Mouse (Mus musculus) neural tube, embryonic 14.5 days (tissue): ENCODE measurements at regions not wholly inside any gene's neighbourhood (a gene's known extent, or its start where the extent isn't known, plus 50 kb on each side); places are given as distances from the start of the nearest gene placed in this dataset.

Experiments used
- ATAC-seq: fragments of 200-750 bp; cut with Nextera tagmentation; 2 replicates; pipeline ENCODE4 v1.8.0; 2017; ENCODE audit warnings: low read depth, mild to moderate bottlenecking, moderate TSS enrichment, moderate library complexity
- H3K27ac ChIP-seq: fragments of 300-500 bp; sonication (generic); 2 replicates; pipeline ENCODE4 v1.5.1; 2014; ENCODE audit warnings: low read depth, mild to moderate bottlenecking, control low read depth, low read length, moderate library complexity, mixed read lengths
- H3K27me3 ChIP-seq: fragments of 300-500 bp; sonication (generic); 2 replicates; pipeline ENCODE4 v1.6.1; 2014; ENCODE audit warnings: low read length; ENCODE audit not compliant: control insufficient read depth, insufficient read depth
- H3K36me3 ChIP-seq: fragments of 300-500 bp; sonication (generic); 2 replicates; pipeline ENCODE4 v1.6.1; 2014; ENCODE audit warnings: low read length, mixed read lengths; ENCODE audit not compliant: control insufficient read depth, insufficient read depth
- H3K4me1 ChIP-seq: fragments of 300-500 bp; sonication (generic); 2 replicates; pipeline ENCODE4 v1.6.1; 2014; ENCODE audit warnings: low read length; ENCODE audit not compliant: control insufficient read depth, insufficient read depth
- H3K4me2 ChIP-seq: fragments of 300-500 bp; sonication (generic); 2 replicates; pipeline ENCODE4 v1.6.1; 2014; ENCODE audit warnings: mild to moderate bottlenecking, low read depth, low read length, control low read depth
- H3K4me3 ChIP-seq: fragments of 300-500 bp; sonication (generic); 2 replicates; pipeline ENCODE4 v1.5.1; 2014; ENCODE audit warnings: low read depth, low read length, control low read depth, mixed read lengths
- H3K9ac ChIP-seq: fragments of 300-500 bp; sonication (generic); replicated peaks from 2 replicates; pipeline ENCODE4 v1.6.1; 2014; ENCODE audit warnings: low read depth, mild to moderate bottlenecking, control low read depth, low read length, mixed read lengths
- H3K9me3 ChIP-seq: fragments of 300-500 bp; sonication (generic); 2 replicates; pipeline ENCODE4 v1.6.1; 2016; ENCODE audit warnings: low read length; ENCODE audit not compliant: control insufficient read depth
- WGBS: fragments of 180-500 bp; shearing (Covaris S2); extraction: QIAGEN DNeasy Blood & Tissue Kit; methylation state at CpG from one replicate; pipeline ENCODE4 v1.1.7; 2014; 5-methylcytosine and 5-hydroxymethylcytosine counted together

GRCm38 (mm10) chr15:13455560-13456219 is 282.2 kb upstream of the Cdh6 start:
- ATAC-seq, result peak; percentile 31; the same call in 1 of the 2 replicates
- WGBS, result 46% methylated on average over 8 of the region's 8 CpGs

GRCm38 (mm10) chr15:13450385-13450784 is 276.9 kb upstream of the Cdh6 start:
- 62% methylated on average over 5 of the region's 5 CpGs for WGBS
- Histone ChIP-seq H3K9me3 (no peaks in the 10 kb centered on the region), H3K27ac (no peak overlapping the region), H3K9ac (no peak overlapping the region), H3K4me3 (no peak overlapping the region), H3K27me3 (no peaks in the 10 kb centered on the region), H3K36me3 (no peaks in the 10 kb centered on the region), H3K4me2 (no peak overlapping the region), H3K4me1 (no peaks in the 10 kb centered on the region)
- peak; percentile 68 for ATAC-seq

More at GRCm38 (mm10) chr15:13455560-13456219, 282.2 kb upstream of the Cdh6 start:
- no peak overlapping the region for H3K27ac ChIP-seq
- no peak overlapping the region for H3K9ac ChIP-seq
- H3K36me3 ChIP-seq, result no peaks in the 10 kb centered on the region
- no peak overlapping the region for H3K4me2 ChIP-seq
- no peaks in the 10 kb centered on the region for H3K27me3 ChIP-seq
- no peak overlapping the region for H3K4me3 ChIP-seq
- no peaks in the 10 kb centered on the region for H3K9me3 ChIP-seq
- no peaks in the 10 kb centered on the region for H3K4me1 ChIP-seq

- no peak overlapping the region for H3K27ac ChIP-seq
- no peak overlapping the region for H3K4me2 ChIP-seq
- H3K9ac ChIP-seq, result no peak overlapping the region
- no peaks in the 10 kb centered on the region for H3K36me3 ChIP-seq
- no peaks in the 10 kb centered on the region for H3K27me3 ChIP-seq
- no peaks in the 10 kb centered on the region for H3K4me1 ChIP-seq
- ATAC-seq, result no peak
- 89% methylated on average over 1 of the region's 1 CpGs for WGBS
- H3K9me3 ChIP-seq, result no peaks in the 10 kb centered on the region
- H3K4me3 ChIP-seq, result no peak overlapping the region
These were observed 261.1 kb upstream of the Cdh6 start for GRCm38 (mm10) chr15:13434608-13435007.

- no peaks in the 10 kb centered on the region for H3K36me3 ChIP-seq
- no peaks in the 10 kb centered on the region for H3K4me1 ChIP-seq
- 89% methylated on average over 2 of the region's 2 CpGs for WGBS
- ATAC-seq, result no peak
- no peaks in the 10 kb centered on the region for H3K9me3 ChIP-seq
- no peak overlapping the region for H3K9ac ChIP-seq
- H3K4me3 ChIP-seq, result no peak overlapping the region
- H3K27ac ChIP-seq, result no peak overlapping the region
- no peaks in the 10 kb centered on the region for H3K27me3 ChIP-seq
- H3K4me2 ChIP-seq, result no peak overlapping the region
These were observed 259.5 kb upstream of the Cdh6 start for GRCm38 (mm10) chr15:13432971-13433370.

GRCm38 (mm10) chr15:13419616-13420015 is 246.1 kb upstream of the Cdh6 start:
- Histone ChIP-seq H3K9ac (no peak overlapping the region), H3K4me1 (no peaks in the 10 kb centered on the region), H3K27me3 (no peaks in the 10 kb centered on the region), H3K27ac (no peak overlapping the region), H3K4me3 (no peak overlapping the region), H3K36me3 (no peaks in the 10 kb centered on the region), H3K4me2 (no peak overlapping the region), H3K9me3 (no peaks in the 10 kb centered on the region)
- no peak for ATAC-seq
- 47% methylated on average over 3 of the region's 3 CpGs for WGBS

GRCm38 (mm10) chr15:13410065-13410688 is 236.7 kb upstream of the Cdh6 start:
- Histone ChIP-seq H3K27me3 (no peaks in the 10 kb centered on the region), H3K4me2 (no peak overlapping the region), H3K36me3 (no peaks in the 10 kb centered on the region), H3K9me3 (no peaks in the 10 kb centered on the region), H3K4me1 (no peaks in the 10 kb centered on the region; the same call in 1 of the 2 replicates), H3K27ac (no peak overlapping the region), H3K4me3 (no peak overlapping the region), H3K9ac (no peak overlapping the region)
- WGBS, result 47% methylated on average over 11 of the region's 11 CpGs
- no peak for ATAC-seq

- Histone ChIP-seq H3K4me1 (no peaks in the 10 kb centered on the region), H3K4me2 (no peak overlapping the region), H3K27ac (peak overlapping the region; percentile 44; the same call in 1 of the 2 replicates), H3K9me3 (no peaks in the 10 kb centered on the region), H3K4me3 (no peak overlapping the region), H3K9ac (no peak overlapping the region), H3K36me3 (no peaks in the 10 kb centered on the region), H3K27me3 (no peaks in the 10 kb centered on the region)
- ATAC-seq, result peak; percentile 85; the same call in 1 of the 2 replicates
- WGBS, result 11% methylated on average over 6 of the region's 6 CpGs
These were observed 219.7 kb upstream of the Cdh6 start for GRCm38 (mm10) chr15:13393155-13393554.

GRCm38 (mm10) chr15:13391331-13391730 is 217.9 kb upstream of the Cdh6 start:
- 84% methylated on average over 4 of the region's 4 CpGs for WGBS
- Histone ChIP-seq H3K27me3 (no peaks in the 10 kb centered on the region), H3K4me2 (no peak overlapping the region), H3K4me3 (no peak overlapping the region), H3K9me3 (no peaks in the 10 kb centered on the region), H3K4me1 (no peaks in the 10 kb centered on the region), H3K27ac (no peak overlapping the region), H3K36me3 (no peaks in the 10 kb centered on the region), H3K9ac (no peak overlapping the region)
- ATAC-seq, result no peak

- Histone ChIP-seq H3K4me2 (no peak overlapping the region), H3K4me1 (no peaks in the 10 kb centered on the region), H3K27me3 (no peaks in the 10 kb centered on the region), H3K4me3 (no peak overlapping the region), H3K9me3 (no peaks in the 10 kb centered on the region), H3K36me3 (no peaks in the 10 kb centered on the region), H3K9ac (no peak overlapping the region), H3K27ac (no peak overlapping the region)
- ATAC-seq, result no peak
- WGBS, result 27% methylated on average over 6 of the region's 6 CpGs
These were observed 211.3 kb upstream of the Cdh6 start for GRCm38 (mm10) chr15:13384815-13385214.
